Mouse (Mus musculus): ENCODE measurements around the gene Vps52. TPM values are rescaled to one million over a fixed set of nuclear protein-coding genes. Genes with fewer than 3 reads are reported as not detected.
A peak's percentile ranks its signal among the peaks of the same experiment; 100 is the strongest.
"Not testable (repeated sequence)": the region's sequence is repeated elsewhere in the genome, so short reads cannot be mapped to it uniquely, and the experiment has no call there.

Vps52 gene
- total and polyA plus RNA-seq, 3 experiments, result 34.3 to 73.6 (median 39.9) TPM

- TF ChIP-seq EP300 (IDR thresholded peaks at IDR 0.05; ENCODE audit: low read length), result no peak
- peak; percentile 72 for TF ChIP-seq POLR2A (IDR thresholded peaks at IDR 0.05; ENCODE audit: low read depth, low read length)
- TF ChIP-seq CHD2 (IDR thresholded peaks at IDR 0.05; ENCODE audit: low read length), result 0 out of 2 replicates have a peak, but pooled peaks have one; percentile 79
- no peak for TF ChIP-seq CHD1 (IDR thresholded peaks at IDR 0.05; ENCODE audit: low read depth, low read length)
- no peak for TF ChIP-seq CTCF (conservative IDR thresholded peaks at IDR 0.05 in 1 of 2, IDR thresholded peaks at IDR 0.05 in 1 of 2; ENCODE audit: low read depth in 2 of 2, low read length in 2 of 2)
- TF ChIP-seq RCOR1 (conservative IDR thresholded peaks at IDR 0.05; ENCODE audit: low read depth, low read length), result no peak
- peak; percentile 40 for TF ChIP-seq SIN3A (IDR thresholded peaks at IDR 0.05; ENCODE audit: low read length)
- TF ChIP-seq MAZ (IDR thresholded peaks at IDR 0.05; ENCODE audit: low read depth, low read length), result 0 out of 2 replicates have a peak, but pooled peaks have one; percentile 54
- TF ChIP-seq HCFC1 (IDR thresholded peaks at IDR 0.05; ENCODE audit: low read depth, low read length), result peak; percentile 70
- TF ChIP-seq MAX (IDR thresholded peaks at IDR 0.05; ENCODE audit: low read length), result peak; percentile 78; the same call in 1 of the 2 replicates
- TF ChIP-seq ZC3H11A (IDR thresholded peaks at IDR 0.05; ENCODE audit: low read depth, low read length), result no peak
Measured at GRCm38 (mm10) chr17:33951021-33951946, 4.3 kb upstream of the Vps52 start, which contains the start of gene B3galt4 (continued).

GRCm38 (mm10) chr17:33952015-33952414 is 3.6 kb upstream of the Vps52 start:
- dilution Hi-C loops (cut with MboI; ENCODE audit: extremely low pct_ligation_motif_present, extremely low pct_unique_long_range_greater_than_20kb, low sequenced_read_pairs); H3K27ac ChIP-seq (ENCODE audit: insufficient read depth, low read depth); H3K9me3 ChIP-seq (replicated peaks; ENCODE audit: low read length); H3K9ac ChIP-seq (ENCODE audit: insufficient read depth, low read depth); H3K27me3 ChIP-seq (replicated peaks); DNase-seq (ENCODE audit: extremely low read depth); in situ Hi-C loops (cut with MboI; ENCODE audit: low pct_ligation_motif_present, low pct_unique_long_range_greater_than_20kb, low sequenced_read_pairs): not testable (repeated sequence)
- Histone ChIP-seq H3K4me1 (ENCODE audit: control insufficient read depth in 1 of 2, insufficient read depth in 2 of 2) (peaks cover 4 to 23% of the 10 kb centered on the region in 2 experiments; a peak in 2 of 4 replicates), H3K4me2 (ENCODE audit: insufficient read depth, low read depth, poor library complexity, severe bottlenecking) (peak overlapping the region; percentile 59), H3K36me3 (replicated peaks in 1 of 2; ENCODE audit: control insufficient read depth in 1 of 2, insufficient read depth in 1 of 2, low read length in 1 of 2) (peaks cover 59 to 74% of the 10 kb centered on the region in 2 experiments), H3K4me3 (replicated peaks in 1 of 3; ENCODE audit: low read depth in 2 of 3, low read length in 2 of 3, poor library complexity in 1 of 3) (peak overlapping the region in 1 of 3 experiments; percentile 53), H3K79me2 (replicated peaks; ENCODE audit: control insufficient read depth, extremely low read depth, insufficient read depth, poor library complexity, severe bottlenecking) (peaks cover 29% of the 10 kb centered on the region)

GRCm38 (mm10) chr17:33952879-33953278 is 2.7 kb upstream of the Vps52 start:
- Histone ChIP-seq H3K27ac (ENCODE audit: insufficient read depth, low read depth) (no peak overlapping the region), H3K36me3 (replicated peaks in 1 of 2; ENCODE audit: control insufficient read depth in 1 of 2, insufficient read depth in 1 of 2, low read length in 1 of 2) (peaks cover 59 to 67% of the 10 kb centered on the region in 2 experiments), H3K9me3 (replicated peaks; ENCODE audit: low read length) (no peaks in the 10 kb centered on the region), H3K4me2 (ENCODE audit: insufficient read depth, low read depth, poor library complexity, severe bottlenecking) (peak overlapping the region; percentile 50; the same call in 1 of the 2 replicates), H3K4me3 (replicated peaks in 1 of 3; ENCODE audit: low read depth in 2 of 3, low read length in 2 of 3, poor library complexity in 1 of 3) (peak overlapping the region in 1 of 3 experiments; percentile 91), H3K27me3 (replicated peaks) (no peaks in the 10 kb centered on the region), H3K4me1 (ENCODE audit: control insufficient read depth in 1 of 2, insufficient read depth in 2 of 2) (peaks cover 8 to 30% of the 10 kb centered on the region in 2 experiments), H3K79me2 (replicated peaks; ENCODE audit: control insufficient read depth, extremely low read depth, insufficient read depth, poor library complexity, severe bottlenecking) (peaks cover 29% of the 10 kb centered on the region), H3K9ac (ENCODE audit: insufficient read depth, low read depth) (peak overlapping the region; percentile 37; the same call in 1 of the 2 replicates)
- DNase-seq (ENCODE audit: extremely low read depth), result no peak
- in situ Hi-C loops (cut with MboI; ENCODE audit: low pct_ligation_motif_present, low pct_unique_long_range_greater_than_20kb, low sequenced_read_pairs) (no loop called here), dilution Hi-C loops (cut with MboI; ENCODE audit: extremely low pct_ligation_motif_present, extremely low pct_unique_long_range_greater_than_20kb, low sequenced_read_pairs) (no loop called here)
- no peak for TF ChIP-seq JUND (conservative IDR thresholded peaks at IDR 0.05; ENCODE audit: low read depth, low read length)
- TF ChIP-seq POLR2A (IDR thresholded peaks at IDR 0.05; ENCODE audit: low read depth, low read length), result peak; percentile 18
- peak; percentile 47; the same call in 1 of the 2 replicates for TF ChIP-seq POLR2AphosphoS2 (IDR thresholded peaks at IDR 0.05; ENCODE audit: low read depth, low read length)
- no peak for TF ChIP-seq USF1 (IDR thresholded peaks at IDR 0.05; ENCODE audit: low read depth, low read length)

Measured in CH12.LX (cell line).